Mouse (Mus musculus) G1E (cell line): Measurements from ENCODE around the gene Zfp143. TPM values are rescaled to one million over a fixed set of nuclear protein-coding genes. Genes with fewer than 3 reads are reported as not detected.

Experiments used
- ATAC-seq: 2 replicates; pipeline ENCODE4 v1.8.0; 2016; ENCODE audit warnings: mild to moderate bottlenecking; ENCODE audit not compliant: insufficient number of reproducible peaks, poor library complexity, low FRiP score, severe bottlenecking; ENCODE audit errors: extremely low read depth
- DNase-seq: peaks from one replicate; pipeline ENCODE4 v3.0.0; 2012; ENCODE audit warnings: low spot score
- H3K27me3 ChIP-seq: 2 replicates; pipeline ENCODE4 v1.6.1; 2012; ENCODE audit warnings: mild to moderate bottlenecking, low read length, inconsistent platforms; ENCODE audit not compliant: insufficient read depth
- H3K36me3 ChIP-seq: replicated peaks from 2 replicates; pipeline ENCODE3; 2012; ENCODE audit warnings: mild to moderate bottlenecking, inconsistent platforms
- H3K4me1 ChIP-seq: 2 replicates; pipeline ENCODE4 v1.6.1; 2012; ENCODE audit warnings: low read depth, low read length, inconsistent platforms, mixed read lengths; ENCODE audit not compliant: insufficient read depth
- H3K4me3 ChIP-seq: 2 replicates; pipeline ENCODE4 v1.5.1; 2012; ENCODE audit warnings: low read depth, mild to moderate bottlenecking, inconsistent platforms, low read length, moderate library complexity, mixed read lengths
- H3K9me3 ChIP-seq: replicated peaks from 2 replicates; pipeline ENCODE4 v1.6.1; 2012; ENCODE audit warnings: inconsistent platforms
- CTCF ChIP-seq: IDR thresholded peaks from 2 replicates; pipeline ENCODE4 v1.5.1; 2012; ENCODE audit warnings: low read depth, low read length, inconsistent platforms, mixed read lengths
- GATA1 ChIP-seq: IDR thresholded peaks from 2 replicates; pipeline ENCODE4 v1.6.1; 2012; ENCODE audit warnings: borderline replicate concordance, low read length, inconsistent platforms, mixed read lengths
- GATA2 ChIP-seq: IDR thresholded peaks from 2 replicates; pipeline ENCODE4 v1.6.1; 2012; ENCODE audit warnings: low read depth, low read length, inconsistent platforms, borderline replicate concordance
- POLR2AphosphoS5 ChIP-seq: IDR thresholded peaks from 2 replicates; pipeline ENCODE4 v1.6.1; 2012; ENCODE audit warnings: low read depth, low read length, inconsistent platforms; ENCODE audit not compliant: insufficient replicate concordance
- TAL1 ChIP-seq: conservative IDR thresholded peaks from 2 replicates; pipeline ENCODE4 v1.6.1; 2012; ENCODE audit warnings: low read depth, low read length, inconsistent platforms, mixed read lengths
- polyA plus RNA-seq: library from polyadenylated mRNA; stranded (reverse); fragments of >175 nt; gene quantifications from 2 replicates; pipeline ENCODE4 v1.2.3, GENCODE M21; 2012
- total RNA-seq, 2 experiments: library from RNA; stranded (forward) in 1 of 2; stranded (reverse) in 1 of 2; fragments of 200-1000 nt in 1 of 2; fragments of >200 nt in 1 of 2; fragmentation: Nextera tagmentation in 1 of 2; gene quantifications; 2 replicates each; pipeline ENCODE4 v1.2.3; 2014 to 2017

The Zfp143 gene
- total and polyA plus RNA-seq, 3 experiments = 1.6 to 53.8 (median 34.8) TPM

GRCm38 (mm10) chr7:110085217-110085616 lies 24.2 kb downstream of the Zfp143 start:
- TF ChIP-seq GATA2 = no peak
- TF ChIP-seq CTCF = no peak
- no peak for TF ChIP-seq POLR2AphosphoS5
- no peak for ATAC-seq

GRCm38 (mm10) chr7:110087914-110088313 lies 26.9 kb downstream of the Zfp143 start:
- Histone ChIP-seq H3K27me3 (no peaks in the 10 kb centered on the region), H3K36me3 (peaks cover 99% of the 10 kb centered on the region), H3K9me3 (no peaks in the 10 kb centered on the region), H3K4me3 (no peak overlapping the region), H3K4me1 (peaks cover 4% of the 10 kb centered on the region)
- TF ChIP-seq TAL1 = no peak
- no peak for TF ChIP-seq GATA2
- TF ChIP-seq GATA1 = no peak
- TF ChIP-seq POLR2AphosphoS5 = no peak
- TF ChIP-seq CTCF = no peak
- DNase-seq (no peak), ATAC-seq (no peak)

More at GRCm38 (mm10) chr7:110085217-110085616, 24.2 kb downstream of the Zfp143 start:
- H3K4me3 ChIP-seq = no peak overlapping the region
- no peaks in the 10 kb centered on the region for H3K9me3 ChIP-seq
- H3K36me3 ChIP-seq = peaks cover 97% of the 10 kb centered on the region
- peaks cover 4% of the 10 kb centered on the region for H3K4me1 ChIP-seq
- DNase-seq = no peak
- H3K27me3 ChIP-seq = no peaks in the 10 kb centered on the region

- peaks cover 97% of the 10 kb centered on the region for H3K36me3 ChIP-seq
- TF ChIP-seq POLR2AphosphoS5 (no peak), GATA2 (no peak), TAL1 (no peak)
- no peak for DNase-seq
- ATAC-seq = no peak
- no peaks in the 10 kb centered on the region for H3K9me3 ChIP-seq
- H3K4me1 ChIP-seq = peaks cover 3% of the 10 kb centered on the region
- H3K27me3 ChIP-seq = no peaks in the 10 kb centered on the region
- H3K4me3 ChIP-seq = no peak overlapping the region
Observed at GRCm38 (mm10) chr7:110091670-110092069, 30.7 kb downstream of the Zfp143 start.

GRCm38 (mm10) chr7:110096332-110096731 lies 35.3 kb downstream of the Zfp143 start:
- no peak for TF ChIP-seq TAL1
- no peak for TF ChIP-seq CTCF
- no peak for TF ChIP-seq GATA1
- TF ChIP-seq POLR2AphosphoS5 = no peak
- no peak for TF ChIP-seq GATA2
- peaks cover 4% of the 10 kb centered on the region; the same call in 1 of the 2 replicates for H3K27me3 ChIP-seq
- H3K4me1 ChIP-seq = peaks cover 6% of the 10 kb centered on the region
- no peak overlapping the region for H3K4me3 ChIP-seq
- H3K9me3 ChIP-seq = peaks cover 2% of the 10 kb centered on the region; the same call in 1 of the 2 replicates
- DNase-seq (no peak), ATAC-seq (no peak)
- H3K36me3 ChIP-seq = peaks cover 62% of the 10 kb centered on the region

GRCm38 (mm10) chr7:110097106-110097793 lies 36.2 kb downstream of the Zfp143 start:
- ATAC-seq = no peak

GRCm38 (mm10) chr7:110100854-110101253 lies 39.8 kb downstream of the Zfp143 start:
- H3K4me1 ChIP-seq = peaks cover 11% of the 10 kb centered on the region
- peaks cover 2% of the 10 kb centered on the region; the same call in 1 of the 2 replicates for H3K9me3 ChIP-seq
- H3K36me3 ChIP-seq = peaks cover 20% of the 10 kb centered on the region
- DNase-seq (no peak), ATAC-seq (no peak)
- H3K27me3 ChIP-seq = peaks cover 4% of the 10 kb centered on the region; the same call in 1 of the 2 replicates
- H3K4me3 ChIP-seq = no peak overlapping the region
- no peak for TF ChIP-seq CTCF
- TF ChIP-seq POLR2AphosphoS5 = no peak
- no peak for TF ChIP-seq TAL1
- TF ChIP-seq GATA1 = no peak
- TF ChIP-seq GATA2 = no peak

More at GRCm38 (mm10) chr7:110097106-110097793, 36.2 kb downstream of the Zfp143 start:
- Histone ChIP-seq H3K4me1 (peaks cover 6% of the 10 kb centered on the region), H3K4me3 (no peak overlapping the region), H3K9me3 (peaks cover 2% of the 10 kb centered on the region; the same call in 1 of the 2 replicates), H3K27me3 (peaks cover 4% of the 10 kb centered on the region; the same call in 1 of the 2 replicates), H3K36me3 (peaks cover 53% of the 10 kb centered on the region)
- TF ChIP-seq GATA1 = no peak
- TF ChIP-seq GATA2 = no peak
- no peak for TF ChIP-seq CTCF
- TF ChIP-seq TAL1 = no peak
- no peak for TF ChIP-seq POLR2AphosphoS5
- DNase-seq = no peak
